Mouse (Mus musculus): ENCODE results near the gene Schip1.

Schip1 gene

DNA sequence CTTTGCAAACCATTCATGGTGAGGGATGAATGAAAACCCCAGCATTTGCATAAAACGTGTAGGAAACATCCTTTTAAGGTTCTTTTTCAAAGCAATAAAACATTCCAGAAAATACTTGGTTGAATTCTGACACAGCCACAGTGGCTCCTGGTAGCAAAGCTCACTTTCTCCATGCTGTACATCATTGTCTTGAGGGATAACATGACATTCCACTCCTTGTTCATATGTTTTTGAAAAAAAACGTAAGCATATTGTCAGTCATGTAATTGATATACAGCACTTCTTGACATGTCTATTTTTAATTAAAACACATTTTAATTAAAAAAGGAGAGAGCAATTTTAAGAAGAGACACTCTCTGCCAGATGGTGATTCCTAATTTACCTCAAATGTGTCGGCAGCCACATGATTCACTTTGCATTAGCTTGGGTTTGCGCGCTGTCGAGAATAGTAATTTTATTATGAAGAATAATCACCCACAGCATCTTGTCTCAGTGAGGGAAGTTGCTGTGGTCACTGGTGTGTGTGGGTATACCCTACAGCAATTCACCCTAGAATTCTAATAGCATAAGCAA lies 61.8 kb downstream of the Schip1 start:
- in situ Hi-C loops (cut with MboI, MseI) = no loop called here

DNA sequence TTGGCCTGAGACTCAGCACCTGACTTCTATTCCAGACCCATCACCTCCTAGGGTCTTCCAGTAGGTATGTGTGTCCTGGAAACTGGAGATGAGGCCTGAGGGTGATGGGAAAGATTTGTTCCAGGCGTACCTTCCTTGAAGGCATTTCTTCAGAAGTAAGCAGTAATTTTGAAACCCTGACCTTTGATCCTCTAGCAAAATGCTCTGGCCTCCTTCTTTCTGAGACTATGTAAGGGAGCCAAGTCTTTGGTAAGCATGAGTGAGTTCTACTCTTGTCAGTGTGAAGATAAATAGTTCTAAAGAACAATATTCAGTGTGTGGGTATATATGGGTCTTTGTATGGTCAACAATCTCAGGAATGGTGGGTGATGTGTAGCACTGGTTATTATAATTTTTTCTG lies 65.8 kb downstream of the Schip1 start:
- in situ Hi-C loops (cut with MboI, MseI) = no loop called here

DNA sequence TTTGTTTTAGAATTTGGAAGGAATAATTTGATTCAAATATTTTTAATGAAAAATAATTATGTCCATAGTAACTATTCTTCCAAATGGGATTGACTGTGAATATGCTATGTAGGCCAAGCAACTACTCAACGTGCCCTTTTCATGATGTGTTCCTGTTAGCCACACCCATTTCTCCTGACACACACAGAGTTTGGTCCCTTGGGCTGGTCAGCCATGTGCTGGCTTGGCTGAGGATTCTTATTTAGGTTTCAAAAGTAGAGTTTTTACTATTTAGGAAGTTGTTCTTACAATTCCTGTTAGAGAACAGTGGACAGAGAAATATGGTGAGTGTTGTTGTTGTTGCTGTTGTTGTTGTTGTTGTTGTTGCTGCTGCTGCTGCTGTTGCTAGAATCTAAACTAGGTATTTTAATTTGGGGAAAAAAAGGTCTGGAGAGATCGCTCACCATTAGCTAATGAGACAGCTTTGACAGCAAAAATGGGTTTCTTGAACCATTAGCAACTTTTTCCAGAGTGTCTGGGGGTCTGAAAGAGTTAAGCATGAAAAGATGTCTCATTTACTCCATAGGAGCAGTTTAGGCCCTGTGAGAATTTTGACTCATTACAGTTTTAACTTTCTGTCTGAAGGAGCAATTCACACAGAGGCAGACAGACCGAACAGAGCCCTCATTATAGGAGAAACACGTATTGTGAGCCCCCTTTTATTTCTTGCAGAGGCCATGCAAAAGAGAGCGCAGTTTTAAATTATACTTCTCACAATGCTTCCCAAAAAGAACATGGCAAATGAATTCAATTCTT lies 74.4 kb downstream of the Schip1 start:
- in situ Hi-C loops (cut with MboI, MseI) = no loop called here

DNA sequence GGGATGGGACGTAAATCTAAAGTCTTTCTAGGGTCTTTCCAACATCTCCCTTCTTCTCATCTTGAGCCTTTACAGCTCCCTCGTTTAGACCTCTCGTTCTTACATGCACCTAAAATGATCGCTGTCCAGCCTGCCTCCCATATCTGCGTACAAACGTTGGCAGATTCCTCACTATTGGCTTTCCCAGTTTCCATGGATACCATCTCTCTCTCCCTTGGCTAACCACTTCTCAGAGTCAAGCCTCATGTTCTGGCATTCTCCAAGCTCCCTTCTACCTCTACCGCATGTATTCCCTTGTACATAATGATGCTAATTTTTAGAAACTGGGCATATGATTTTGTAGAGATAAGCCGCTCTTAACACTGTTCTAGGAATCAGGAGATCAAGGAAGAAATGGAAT lies 86.1 kb downstream of the Schip1 start:
- in situ Hi-C loops (cut with MboI, MseI) = no loop called here

DNA sequence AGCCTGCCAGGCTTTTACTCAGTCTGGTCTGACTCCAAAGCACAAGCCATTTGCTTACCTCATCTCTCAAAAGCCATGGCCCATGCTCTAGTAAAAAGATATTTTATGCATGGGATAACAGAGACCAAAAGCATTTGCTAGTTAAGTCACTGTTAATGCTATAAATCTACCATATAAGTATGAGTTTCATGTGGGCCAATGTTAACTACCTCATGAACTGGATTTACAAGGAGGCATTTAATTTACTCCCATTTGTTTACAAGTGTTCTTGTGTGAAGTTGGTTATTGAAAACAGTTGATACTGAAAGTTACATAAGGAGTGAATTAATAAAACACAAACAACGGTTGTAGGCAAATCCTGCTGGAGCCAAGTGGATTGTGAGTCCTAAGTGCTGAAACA lies 95.6 kb downstream of the Schip1 start:
- in situ Hi-C loops (cut with MboI, MseI) = no loop called here

DNA sequence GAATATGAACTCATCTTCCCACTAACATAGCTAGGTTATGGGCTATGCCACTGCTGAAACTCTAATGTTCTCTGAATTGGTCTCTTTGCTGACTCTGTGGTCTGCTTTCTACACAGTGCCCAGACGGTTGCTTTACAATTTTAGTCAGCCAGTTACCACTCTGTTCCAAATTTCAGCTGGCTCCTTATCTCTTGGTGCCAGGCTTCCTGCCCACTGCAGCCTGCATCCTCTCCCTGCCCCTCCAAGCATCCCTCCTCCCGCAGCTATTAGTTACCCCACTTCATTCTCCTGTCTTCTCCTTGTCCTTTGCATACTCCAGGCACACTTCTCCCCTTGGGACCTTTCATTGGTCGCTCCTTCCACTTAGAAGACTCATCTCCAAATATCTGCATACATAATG lies 96.2 kb downstream of the Schip1 start:
- in situ Hi-C loops (cut with MboI, MseI) = no loop called here

DNA sequence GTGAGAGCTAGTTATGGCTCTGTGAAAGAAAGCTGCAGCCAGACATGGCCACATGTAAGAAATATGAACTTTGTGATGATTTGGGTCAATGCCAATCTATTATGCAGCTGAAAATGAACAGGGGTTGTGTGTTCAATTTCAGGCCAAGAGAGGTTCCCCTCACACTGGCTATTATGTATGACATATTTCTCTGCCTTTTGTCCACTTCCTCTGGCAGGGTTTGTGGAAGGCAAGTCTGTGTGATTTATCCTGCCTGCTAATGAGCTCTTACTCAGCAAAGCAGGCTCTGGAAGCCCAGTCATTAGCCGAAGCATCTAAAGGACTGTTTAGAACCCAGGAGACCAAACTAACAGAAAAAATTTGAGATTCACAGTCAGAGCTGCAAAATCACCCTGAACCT lies 113.6 kb downstream of the Schip1 start:
- in situ Hi-C loops (cut with MboI, MseI) = no loop called here

DNA sequence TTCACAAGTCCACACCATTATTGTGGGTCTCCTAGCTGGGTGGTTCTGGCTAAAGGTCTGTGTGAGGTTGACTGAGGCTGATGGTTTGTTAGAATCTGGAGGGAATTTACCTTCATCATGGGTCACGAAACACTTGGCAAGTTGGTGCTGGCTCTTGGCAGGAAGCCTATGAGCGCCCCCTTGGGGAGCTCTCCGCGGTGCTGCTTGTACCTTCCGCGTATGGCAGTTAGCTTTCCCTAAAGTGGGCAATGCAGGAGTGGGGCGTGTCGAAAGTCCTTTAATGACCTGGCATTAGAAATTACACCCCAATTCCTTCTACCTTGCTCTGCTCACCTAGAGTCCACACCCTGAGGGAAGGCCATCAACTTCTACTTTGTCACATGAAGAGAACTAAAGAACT lies 122.9 kb downstream of the Schip1 start:
- in situ Hi-C loops (cut with MboI, MseI) = no loop called here

DNA sequence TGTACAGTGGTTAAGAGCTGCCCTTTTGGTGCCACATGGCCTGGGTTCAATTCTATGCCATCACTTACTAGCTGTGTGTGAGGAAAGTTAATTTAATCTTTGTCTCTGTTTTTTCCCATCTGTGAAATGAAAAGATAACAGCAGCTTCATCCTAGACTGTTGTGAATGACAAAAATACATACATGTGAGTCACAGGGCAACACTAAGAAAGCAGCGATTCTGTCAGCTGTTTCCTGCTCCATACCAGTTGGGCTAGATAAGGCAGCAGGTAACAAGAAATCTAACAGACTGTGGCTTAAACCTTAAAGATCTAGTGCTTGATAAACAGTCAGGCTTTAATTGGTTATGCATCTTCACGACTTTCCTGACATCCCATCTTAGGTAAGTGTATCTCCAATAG lies 124.5 kb downstream of the Schip1 start:
- in situ Hi-C loops (cut with MboI, MseI) = no loop called here

DNA sequence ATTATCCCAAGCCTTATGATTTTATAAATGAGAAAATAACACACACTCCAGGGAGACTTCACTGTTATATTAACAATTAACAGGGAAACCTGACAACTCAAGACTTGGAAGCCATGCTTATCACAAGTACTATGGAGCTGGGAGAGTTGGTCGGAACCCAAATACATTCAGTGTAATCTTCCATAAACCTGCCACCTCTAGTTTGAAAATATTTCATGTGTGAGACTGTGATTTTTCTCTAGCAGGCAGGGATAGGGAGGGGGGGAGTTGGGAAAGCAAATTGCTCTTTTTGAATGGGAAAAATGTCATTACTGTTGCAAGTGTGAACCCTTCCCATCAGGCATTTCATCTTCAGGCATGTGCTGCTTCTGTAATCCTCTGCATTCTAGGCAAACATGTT lies 132.3 kb downstream of the Schip1 start:
- in situ Hi-C loops (cut with MboI, MseI) = no loop called here

DNA sequence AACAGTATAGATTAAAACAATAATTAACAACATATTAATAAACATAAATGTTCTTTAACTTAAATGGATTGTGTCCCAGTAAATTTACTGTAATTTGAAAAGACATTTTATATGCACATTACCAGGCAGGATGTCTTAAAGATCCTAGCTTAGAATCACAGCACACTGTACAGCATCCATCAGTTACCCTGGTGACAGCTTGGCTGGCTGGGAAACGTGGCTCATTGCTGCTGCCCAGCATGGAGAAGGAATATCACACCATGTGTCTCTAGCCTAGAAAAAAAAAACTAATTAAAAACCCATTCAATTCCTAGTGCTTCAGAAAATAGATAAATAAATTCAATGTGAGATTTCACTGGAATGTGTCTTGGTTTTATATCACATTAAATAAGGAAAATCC lies 136.6 kb downstream of the Schip1 start:
- in situ Hi-C loops (cut with MboI, MseI) = no loop called here

DNA sequence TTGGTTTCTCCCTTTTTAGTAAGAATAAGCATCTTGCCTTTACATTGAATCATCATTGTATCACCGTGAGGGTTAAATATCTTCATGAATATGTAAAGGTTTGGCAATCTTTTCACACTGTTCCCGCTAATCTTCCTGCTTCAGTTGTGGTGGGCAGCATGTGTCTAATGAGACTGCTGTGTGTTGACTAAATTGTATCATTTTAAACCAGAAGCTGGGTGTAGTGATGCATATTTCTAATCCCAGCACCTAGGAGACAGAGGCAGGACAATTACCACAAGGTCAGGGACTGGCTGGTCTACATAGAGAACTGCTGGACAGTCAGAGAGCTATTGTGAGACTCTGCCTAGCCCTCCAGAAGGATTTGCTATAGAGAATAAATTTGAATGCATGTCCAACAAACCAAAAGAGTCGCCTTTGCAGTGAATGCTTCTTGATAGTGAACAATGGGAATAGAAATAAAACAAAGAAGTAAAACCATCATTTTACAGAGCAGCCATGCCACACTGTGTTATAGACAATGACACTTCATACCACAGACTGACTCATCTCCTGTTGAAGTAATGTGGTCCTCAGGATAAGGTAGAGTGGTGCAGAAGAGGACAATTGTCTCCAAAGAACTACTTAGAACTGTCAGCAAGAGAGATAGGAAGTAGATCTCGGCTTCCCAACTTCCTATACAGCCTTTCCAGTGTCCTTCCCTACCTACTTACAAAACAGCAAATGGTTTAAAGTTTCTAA lies 137.7 kb downstream of the Schip1 start:
- in situ Hi-C loops (cut with MboI, MseI) = no loop called here

DNA sequence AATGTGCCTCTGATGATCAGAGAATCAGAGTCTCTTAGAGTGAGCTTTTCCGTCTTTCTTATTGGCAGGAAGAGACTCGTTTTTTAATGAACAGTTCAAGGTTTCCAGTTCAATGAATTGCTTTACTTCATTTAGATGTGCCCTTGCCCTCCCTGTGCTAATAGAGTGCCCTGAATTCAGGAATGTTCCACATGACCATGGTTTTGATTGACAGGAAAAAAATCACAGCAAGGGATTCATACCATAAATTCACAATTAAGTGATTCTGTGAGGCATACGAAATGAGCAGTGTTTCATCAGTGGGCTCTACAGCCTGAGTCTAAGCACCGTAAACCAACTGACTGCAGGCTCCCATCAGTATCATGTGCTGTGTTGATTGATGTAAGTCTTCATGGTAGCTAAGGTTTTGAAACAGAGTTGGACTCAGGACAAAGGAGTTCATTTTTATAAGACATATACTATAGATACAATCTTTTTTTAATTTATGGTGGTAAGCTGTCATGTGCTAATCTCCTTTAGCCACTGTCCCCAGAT lies 139.4 kb downstream of the Schip1 start:
- in situ Hi-C loops (cut with MboI, MseI) = no loop called here

DNA sequence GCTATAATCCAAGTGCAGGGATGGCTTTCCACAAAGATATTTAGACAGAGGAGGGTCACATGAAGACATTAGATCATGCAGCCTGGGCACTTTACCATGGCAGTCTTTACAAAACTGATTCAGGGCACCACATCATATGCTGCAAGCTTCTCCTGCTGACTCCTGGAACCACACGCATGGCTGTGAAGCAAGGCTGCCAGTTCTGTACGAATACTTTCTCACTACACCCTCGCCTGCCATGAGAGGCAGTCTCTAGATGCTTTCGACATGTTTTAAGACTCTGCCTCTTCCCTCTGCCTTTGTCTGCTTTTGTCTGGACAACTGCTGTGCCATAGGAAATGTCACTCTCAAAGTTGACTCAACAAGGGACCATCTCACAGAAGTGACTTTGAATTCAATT lies 145.8 kb downstream of the Schip1 start:
- in situ Hi-C loops (cut with MboI, MseI) = no loop called here

DNA sequence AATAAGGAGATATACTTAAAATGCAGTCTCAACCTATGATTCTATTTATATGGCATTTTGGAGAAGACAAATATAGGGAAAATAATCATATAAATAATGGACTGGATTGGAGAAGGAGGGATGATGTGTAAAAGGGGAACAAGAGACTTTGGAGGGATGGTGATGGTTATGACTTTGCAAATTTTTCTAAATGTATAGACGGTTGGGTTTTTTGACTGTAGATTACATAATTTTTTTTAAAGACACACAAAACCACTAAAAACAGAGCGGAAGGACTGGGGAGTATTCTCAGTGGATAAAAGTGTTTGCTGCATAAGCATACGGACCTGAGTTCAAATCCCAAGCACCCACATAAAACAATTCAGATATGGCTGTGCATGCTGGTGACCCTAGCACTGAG lies 156.8 kb downstream of the Schip1 start:
- in situ Hi-C loops (cut with MboI, MseI) = no loop called here

DNA sequence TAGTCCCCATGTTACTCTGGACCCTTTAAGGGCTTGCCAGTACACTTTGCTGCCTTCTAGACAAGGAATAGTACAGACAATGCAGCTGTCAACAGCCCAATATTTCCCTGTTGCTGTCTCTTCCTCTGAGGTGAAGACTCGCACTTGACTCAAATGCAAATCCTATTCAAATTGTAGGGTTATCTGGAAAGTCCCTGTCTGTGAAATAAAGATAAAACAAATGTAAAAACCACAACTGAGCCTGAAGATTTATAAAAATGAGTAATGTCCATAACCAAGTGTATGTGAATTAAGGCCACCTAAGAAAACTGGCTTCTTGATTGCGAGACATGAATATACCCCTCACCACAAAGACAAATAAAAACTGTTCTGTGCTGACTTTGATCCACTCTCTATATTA lies 175.3 kb downstream of the Schip1 start:
- in situ Hi-C loops (cut with MboI, MseI) = no loop called here

DNA sequence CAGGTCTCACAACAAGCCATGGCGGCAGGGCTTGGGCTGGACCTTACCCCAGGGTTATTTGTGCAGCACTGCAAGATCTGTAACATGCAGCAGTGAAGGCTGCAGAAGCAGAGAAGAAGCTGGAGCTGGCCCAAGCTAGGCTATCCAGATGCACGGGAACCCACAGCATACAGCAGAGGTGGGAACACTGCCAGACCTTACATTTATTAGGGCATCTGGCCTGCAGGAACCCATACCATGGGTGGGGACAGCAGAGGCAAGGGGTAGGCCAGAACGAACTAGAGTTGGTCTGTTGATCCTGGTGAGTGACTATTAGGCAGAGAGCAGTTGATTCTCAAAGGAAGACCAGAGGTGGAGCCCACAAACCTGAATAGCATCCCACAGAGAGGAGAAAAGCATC lies 178.6 kb downstream of the Schip1 start:
- in situ Hi-C loops (cut with MboI, MseI) = no loop called here

DNA sequence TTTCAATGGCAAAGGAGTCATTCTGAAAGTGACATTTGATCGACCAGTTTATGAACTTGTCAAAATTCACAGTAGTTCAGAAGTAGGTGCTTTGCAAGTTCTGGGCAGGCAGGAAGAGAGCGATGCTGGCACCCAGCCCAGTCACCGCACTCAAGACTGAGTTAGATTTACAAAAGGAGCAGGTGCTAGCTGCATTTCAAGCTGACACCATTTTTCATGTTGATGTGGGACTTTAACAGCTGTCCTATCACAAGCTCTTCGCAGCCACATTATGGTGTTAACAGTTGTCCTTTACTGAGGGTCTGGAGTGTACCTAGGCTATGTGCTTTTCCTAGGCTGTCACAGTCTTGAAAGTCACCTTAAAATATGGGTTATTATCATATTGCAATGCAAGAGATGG lies 181.6 kb downstream of the Schip1 start:
- in situ Hi-C loops (cut with MboI, MseI) = no loop called here

DNA sequence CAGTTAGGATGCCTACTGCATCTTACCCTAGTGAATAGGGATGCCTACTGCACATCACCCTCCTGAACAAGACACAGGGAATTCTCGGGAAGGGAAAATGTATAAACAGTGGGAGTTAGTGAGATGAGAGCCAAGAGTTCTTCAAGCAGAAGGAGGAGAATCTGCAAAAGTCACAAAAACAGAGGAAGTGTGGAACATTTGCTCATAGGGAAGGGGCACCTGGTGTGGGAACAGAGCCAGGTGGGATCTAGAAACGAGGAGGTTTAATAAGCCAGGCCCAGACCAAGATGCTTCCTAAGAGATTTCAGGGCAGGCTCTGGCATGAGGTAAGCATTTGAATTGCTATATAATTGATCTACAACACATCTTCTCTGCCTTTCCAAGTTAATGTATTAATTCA lies 186.0 kb downstream of the Schip1 start:
- in situ Hi-C loops (cut with MboI, MseI) = no loop called here

DNA sequence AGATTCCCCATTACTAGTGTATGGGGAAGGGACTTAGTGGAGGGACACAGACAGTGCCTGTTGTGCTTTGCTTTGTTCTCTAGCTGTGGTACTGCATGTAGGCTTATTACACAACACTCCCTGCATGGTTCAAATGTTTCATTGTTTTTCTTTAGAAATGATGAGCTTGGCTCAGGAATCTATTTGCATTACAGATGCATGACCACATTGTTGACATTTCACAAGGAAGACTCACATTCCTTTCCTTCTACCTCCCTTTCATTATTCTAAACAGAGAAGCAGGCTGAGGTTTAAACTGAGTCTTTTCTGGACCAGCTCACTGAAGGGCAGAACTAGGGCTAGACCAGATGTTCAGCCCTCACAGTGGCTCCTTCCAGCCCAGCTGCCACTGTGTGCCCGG lies 187.7 kb downstream of the Schip1 start:
- in situ Hi-C loops (cut with MboI, MseI) = no loop called here

DNA sequence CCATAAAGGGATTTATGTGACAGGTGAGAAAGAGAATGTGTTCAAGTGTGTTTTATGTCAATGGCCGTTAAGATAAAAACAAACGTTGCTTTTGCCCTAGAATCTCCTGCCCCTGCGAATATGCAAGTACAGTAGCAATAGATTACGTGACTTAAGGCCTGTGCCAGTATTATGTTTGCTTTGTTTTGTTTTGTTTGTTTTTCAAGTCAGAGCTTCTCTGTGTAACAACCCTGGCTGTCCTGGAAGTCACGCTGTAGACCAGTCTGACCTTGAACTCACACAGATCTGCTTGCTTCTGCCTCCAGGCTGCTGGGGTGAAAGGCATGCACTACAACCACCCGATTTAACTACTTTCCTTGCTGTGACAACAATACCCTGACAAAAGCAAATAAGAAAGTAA lies 197.7 kb downstream of the Schip1 start:
- in situ Hi-C loops (cut with MboI, MseI) = no loop called here

DNA sequence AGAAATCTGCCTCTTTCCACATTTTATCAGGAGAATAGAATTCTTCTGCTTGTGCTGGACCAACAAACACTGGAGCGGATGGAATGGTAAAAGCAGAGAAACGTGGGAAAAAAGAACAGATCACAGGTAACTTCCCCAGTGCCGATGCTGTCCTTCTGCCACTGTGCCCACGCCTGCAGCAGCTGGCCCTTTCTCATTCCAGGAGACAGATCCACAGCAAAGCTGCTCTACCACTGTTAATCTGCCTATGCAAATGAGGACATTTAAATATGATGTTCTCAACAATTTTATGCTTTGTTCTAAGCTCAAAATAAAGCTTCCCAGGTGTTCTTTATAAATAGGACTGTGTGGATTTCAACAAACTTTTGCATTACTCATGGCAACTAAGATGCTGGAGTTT lies 203.3 kb downstream of the Schip1 start:
- in situ Hi-C loops (cut with MboI, MseI) = no loop called here

DNA sequence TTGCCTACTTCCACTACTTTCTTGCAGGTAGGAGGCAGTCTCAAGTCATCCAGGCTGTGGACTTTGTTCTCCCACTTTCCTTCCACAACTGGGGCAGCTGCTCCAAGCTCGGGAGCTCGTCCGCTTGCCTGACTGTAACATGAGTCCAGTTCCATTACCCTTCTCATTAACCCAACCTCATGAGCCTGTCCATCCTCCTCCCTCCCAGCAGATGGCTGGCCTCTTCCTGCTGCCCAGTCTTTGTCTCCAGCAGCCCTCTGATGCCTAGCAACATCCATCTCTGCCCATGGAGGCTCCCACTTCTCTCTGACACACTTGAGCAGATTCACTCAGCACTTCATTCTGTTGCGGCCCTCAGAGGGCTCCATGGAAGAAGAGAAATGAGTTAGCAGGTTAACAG lies 204.6 kb downstream of the Schip1 start:
- in situ Hi-C loops (cut with MboI, MseI) = no loop called here

All from regulatory T cell (primary cell).